Mouse (Mus musculus) gastrocnemius, postnatal 36 days (tissue): ENCODE results near the gene Btbd35f17. TPM values are rescaled to one million over a fixed set of nuclear protein-coding genes. Genes with fewer than 3 reads are reported as not detected.
"Not testable (repeated sequence)": the region's sequence is repeated elsewhere in the genome, so short reads cannot be mapped to it uniquely, and the experiment has no call there.

Experiments used
- DNase-seq, 2 experiments: peaks; one replicate each; pipeline ENCODE4 v3.0.0; 2022
- intact Hi-C: fragments of 180-260 bp; cut with DNase I; formaldehyde crosslinking; loops from one replicate; pipeline ENCODE4 v1.15.1; 2025
- long read RNA-seq, 2 experiments: library from polyadenylated mRNA; stranded (forward); transcript quantifications; one replicate each; pipeline ENCODE4 v2.0.0; 2021
- total RNA-seq, 2 experiments: library from RNA; stranded (reverse); gene quantifications; 2 replicates each; pipeline ENCODE4 v1.2.3; 2021

Gene Btbd35f17
- not detected for total RNA-seq
- long read RNA-seq, experiment 1 = 0 reads
- long read RNA-seq, experiment 2 = 0 reads

DNA sequence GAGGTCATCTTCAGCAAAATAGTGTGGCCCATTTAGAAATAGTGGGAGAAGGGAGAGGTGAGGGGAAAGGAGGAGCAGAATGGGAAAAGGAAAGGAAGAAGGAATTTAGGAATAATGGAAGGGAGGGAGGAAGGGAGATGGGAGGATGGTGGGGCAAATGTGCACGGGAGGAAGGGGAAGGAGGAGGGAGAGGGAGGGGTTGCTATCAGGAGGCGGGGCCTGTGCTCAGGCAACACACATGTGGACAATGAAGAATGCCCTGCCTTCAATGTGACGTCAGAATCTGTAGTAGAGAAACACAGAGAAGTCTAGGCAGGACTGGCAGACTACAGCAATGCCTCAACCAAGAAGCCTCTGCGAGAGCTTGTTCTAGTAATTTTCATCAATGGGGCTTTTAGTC, at the start of gene Btbd35f17:
TSS of gene Btbd35f17 (plus strand) at position 301 of the 400 bp plus-strand sequence.
- intact Hi-C loops, DNase-seq: not testable (repeated sequence)

Other genes starting within 250 kb of the Btbd35f17 start
- not detected for gene Btbd35f28, start 174.1 kb upstream of the Btbd35f17 start, total RNA-seq
- not detected for gene Btbd35f20, start 79.4 kb upstream of the Btbd35f17 start, total RNA-seq